Mouse (Mus musculus) embryonic stem cell, embryonic (primary cell): ENCODE results near the gene Fsip1.

ENCODE experiments used
- CTCF ChIA-PET, 4 experiments: fragments of 300-600 bp in 2 of 4; fragments of 350-600 bp in 2 of 4; sonication (Branson Sonifier 250); formaldehyde crosslinking; loops; one replicate each; lab custom pipeline; 2022; ENCODE audit warnings: inconsistent platforms in 2 of 4; lab: Charles Lee
- POLR2A ChIA-PET, 4 experiments: fragments of 300-600 bp in 2 of 4; fragments of 350-600 bp in 2 of 4; sonication (Branson Sonifier 250); formaldehyde crosslinking; loops; one replicate each; lab custom pipeline; 2022; ENCODE audit warnings: antibody characterized with exemption in 4 of 4, inconsistent platforms in 1 of 4; lab: Charles Lee

The Fsip1 gene

GRCm38 (mm10) chr2:118204646-118205045 lies 52.1 kb downstream of the Fsip1 start:
- CTCF ChIA-PET: interaction anchor here in 1 of 4 experiments (1.3 kb wide), 1 partner anchor 42 kb away, joined by 3 read pairs; no protein-coding TSS in a partner anchor

DNA sequence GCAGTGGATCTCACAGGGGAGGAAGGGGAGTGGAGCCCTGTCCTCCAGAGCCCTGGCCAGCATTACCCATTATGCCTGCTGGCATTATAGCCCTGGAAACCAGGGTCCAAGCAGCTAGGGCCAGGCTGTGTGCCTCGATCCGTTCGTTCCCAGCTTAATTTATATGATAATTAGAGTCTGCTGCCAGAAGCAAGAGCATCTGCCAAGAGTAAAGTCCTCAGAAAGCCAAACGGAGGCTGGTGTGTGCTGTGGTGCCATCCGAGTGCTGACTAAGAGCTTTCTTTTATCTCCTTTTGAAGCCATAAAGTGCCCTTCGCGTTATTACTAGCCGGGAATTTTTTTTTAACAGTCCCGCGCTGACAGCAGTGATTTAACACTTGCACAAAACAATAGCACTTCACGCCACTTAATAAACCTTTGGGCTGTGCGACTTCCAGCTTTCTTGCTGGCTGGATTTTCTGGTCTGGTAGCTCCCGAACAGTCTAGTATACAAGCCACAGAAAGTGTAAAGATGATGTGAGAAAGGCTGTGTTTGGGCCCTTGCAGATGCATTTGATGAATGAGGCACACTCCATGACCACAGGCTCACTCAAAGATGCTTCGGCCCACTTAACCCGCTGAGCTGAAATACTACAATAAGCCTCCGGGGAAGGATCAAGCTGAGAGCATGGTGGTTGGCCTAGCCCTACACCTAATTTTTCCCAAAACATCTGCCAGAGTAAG lies 52.9 kb downstream of the Fsip1 start:
- ChIA-PET POLR2A (interaction anchor here in 2 of 4 experiments (0.6 kb wide), 2 partner anchors 575 to 618 kb away, joined by 3 to 4 read pairs; no protein-coding TSS in a partner anchor), CTCF (interaction anchor here in 3 of 4 experiments (0.5 to 1.3 kb wide), 4 partner anchors 37 to 830 kb away, joined by 3 read pairs; no protein-coding TSS in a partner anchor)

More at GRCm38 (mm10) chr2:118204646-118205045, 52.1 kb downstream of the Fsip1 start:
- POLR2A ChIA-PET: no interaction called here

GRCm38 (mm10) chr2:118202934-118203333 lies 53.8 kb downstream of the Fsip1 start:
- POLR2A ChIA-PET: no interaction called here

GRCm38 (mm10) chr2:118201983-118202382 lies 54.8 kb downstream of the Fsip1 start:
- CTCF ChIA-PET: interaction anchor here in 1 of 4 experiments (0.6 kb wide), 1 partner anchor 1026 kb away, joined by 3 read pairs; no protein-coding TSS in a partner anchor

More at GRCm38 (mm10) chr2:118202934-118203333, 53.8 kb downstream of the Fsip1 start:
- CTCF ChIA-PET: interaction anchor here in 1 of 4 experiments (0.5 to 0.6 kb wide), 2 partner anchors 264 to 752 kb away, joined by 3 to 10 read pairs; no protein-coding TSS in a partner anchor

GRCm38 (mm10) chr2:118199867-118200266 lies 56.9 kb downstream of the Fsip1 start:
- CTCF ChIA-PET: interaction anchor here (0.5 to 2.0 kb wide), 50 partner anchors 9 to 845 kb away, joined by 3 to 19 read pairs (median 3); partner anchors contain the start of genes Eif2ak4 (in 1 of the 4) and Thbs1 (in 1 of the 4)
- POLR2A ChIA-PET: interaction anchor here in 2 of 4 experiments (0.6 to 1.5 kb wide), 5 partner anchors 10 to 87 kb away, joined by 3 to 7 read pairs (median 3); no protein-coding TSS in a partner anchor

More at GRCm38 (mm10) chr2:118201983-118202382, 54.8 kb downstream of the Fsip1 start:
- POLR2A ChIA-PET: no interaction called here

- CTCF ChIA-PET: interaction anchor here (0.5 to 1.0 kb wide), 6 partner anchors 12 to 965 kb away, joined by 3 to 6 read pairs (median 3); no protein-coding TSS in a partner anchor
- POLR2A ChIA-PET: interaction anchor here in 2 of 4 experiments (0.6 to 1.6 kb wide), 3 partner anchors 9 to 18 kb away, joined by 3 to 5 read pairs (median 4); no protein-coding TSS in a partner anchor
Observed at GRCm38 (mm10) chr2:118196966-118197365, 59.8 kb downstream of the Fsip1 start.

DNA sequence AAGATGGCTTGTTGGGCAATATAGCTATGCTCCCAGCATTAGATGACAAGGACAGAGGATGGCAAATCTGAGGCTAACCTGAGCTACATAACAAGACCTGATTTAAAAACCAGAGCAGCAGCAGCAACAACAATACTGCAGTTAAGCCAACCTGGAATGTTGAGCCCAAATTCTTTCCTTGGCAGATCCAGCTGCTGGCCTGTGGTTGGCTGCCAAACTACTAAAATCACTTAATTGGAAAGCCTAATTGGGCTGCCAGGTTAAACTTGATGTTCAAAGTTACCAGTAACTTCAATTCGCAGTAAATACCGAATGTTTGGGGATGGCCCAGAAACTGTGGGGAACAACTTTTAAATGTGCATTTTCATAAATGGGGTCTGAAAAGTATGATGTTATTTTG lies 74.6 kb downstream of the Fsip1 start:
- POLR2A ChIA-PET: no interaction called here
- CTCF ChIA-PET: no interaction called here

- POLR2A ChIA-PET: interaction anchor here in 2 of 4 experiments (0.6 to 1.5 kb wide), 3 partner anchors 17 to 194 kb away, joined by 3 to 5 read pairs (median 5); no protein-coding TSS in a partner anchor
- CTCF ChIA-PET: interaction anchor here in 3 of 4 experiments (0.7 to 1.6 kb wide), 3 partner anchors 16 to 21 kb away, joined by 3 to 5 read pairs (median 3); no protein-coding TSS in a partner anchor
Observed at GRCm38 (mm10) chr2:118179873-118180585, 76.7 kb downstream of the Fsip1 start.

DNA sequence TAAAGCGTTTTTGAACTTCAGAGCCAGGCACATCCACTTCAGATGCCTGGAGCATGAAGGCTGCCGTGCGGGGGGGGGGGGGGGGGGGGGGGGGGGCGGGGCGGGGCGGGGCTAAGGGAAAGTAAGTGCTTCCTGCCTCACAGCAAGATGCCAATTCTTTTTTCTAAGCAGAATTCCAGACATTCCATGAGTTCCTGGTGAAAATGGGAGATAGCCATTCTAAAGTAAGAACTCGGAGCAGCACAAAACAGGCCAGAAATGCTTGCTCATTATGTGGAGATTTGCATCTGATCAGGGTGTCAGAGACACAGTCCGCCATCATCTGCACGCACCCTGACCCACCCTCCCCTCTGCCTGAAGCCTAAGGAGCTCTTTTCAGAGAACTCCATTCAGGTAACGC lies 77.3 kb downstream of the Fsip1 start:
- POLR2A ChIA-PET: interaction anchor here in 2 of 4 experiments (0.6 to 1.5 kb wide), 3 partner anchors 18 to 194 kb away, joined by 3 to 5 read pairs (median 5); no protein-coding TSS in a partner anchor

DNA sequence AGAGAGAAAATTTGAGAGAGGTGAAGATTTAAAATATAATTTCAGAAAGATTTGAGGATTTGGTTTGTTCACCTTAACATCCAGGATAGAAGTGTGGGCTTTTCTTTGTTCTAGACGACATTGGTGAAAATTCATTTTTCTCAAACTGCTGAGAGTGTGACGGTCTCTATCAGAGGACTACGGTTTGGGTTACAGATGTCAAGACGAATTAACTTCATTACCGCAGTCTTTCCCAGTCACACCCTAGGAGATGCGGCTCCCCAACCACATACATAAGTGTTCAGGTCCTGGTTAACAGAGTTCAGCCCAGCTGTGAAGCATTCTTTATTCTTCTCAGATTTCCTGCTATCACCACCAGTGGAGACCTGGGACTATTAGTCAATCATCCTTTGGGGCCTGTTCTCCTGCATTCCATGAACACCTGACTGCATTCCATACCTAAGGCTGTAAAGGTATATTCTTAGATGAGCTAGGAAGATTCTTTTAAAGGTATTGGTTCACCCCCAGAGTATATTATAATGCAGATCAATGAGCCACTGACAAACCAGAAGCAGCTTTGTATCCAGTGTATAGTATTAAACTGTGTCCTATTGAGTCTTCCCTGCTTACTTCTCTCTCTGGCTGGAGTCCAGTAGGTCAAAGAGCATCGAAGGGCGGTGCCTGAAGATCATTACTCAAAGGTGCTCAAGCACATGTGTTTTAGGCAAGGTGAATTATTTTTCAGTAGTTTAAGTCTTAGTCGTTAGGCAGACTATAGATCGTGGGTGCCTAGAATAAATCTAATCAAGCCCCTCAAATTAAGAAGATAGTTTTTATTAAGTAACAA lies 82.0 kb downstream of the Fsip1 start:
- ChIA-PET CTCF (no interaction called here), POLR2A (no interaction called here)

More for the DNA sequence above, 77.3 kb downstream of the Fsip1 start:
- CTCF ChIA-PET: interaction anchor here in 2 of 4 experiments (0.7 kb wide), 2 partner anchors 16 to 21 kb away, joined by 3 read pairs; no protein-coding TSS in a partner anchor

DNA sequence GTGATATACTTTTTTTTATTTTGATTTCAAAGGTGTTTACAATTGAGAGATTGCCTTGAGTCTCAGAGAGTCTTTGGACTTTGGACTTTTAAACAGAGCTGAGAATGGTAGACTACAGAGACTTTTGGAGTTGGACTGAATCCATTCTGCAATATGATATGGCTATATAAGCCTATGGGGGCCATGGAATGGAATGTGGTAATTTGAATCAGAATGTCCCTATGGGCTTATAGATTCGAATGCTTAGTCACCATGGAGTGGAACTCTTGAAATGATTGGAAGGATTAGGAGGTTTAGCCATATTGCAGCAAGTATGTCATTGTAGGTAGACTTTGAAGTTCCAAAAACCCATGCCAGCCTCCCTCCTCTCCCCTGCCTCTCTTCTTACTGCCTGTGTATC lies 88.5 kb downstream of the Fsip1 start:
- POLR2A ChIA-PET: interaction anchor here in 1 of 4 experiments (0.8 kb wide), 1 partner anchor 12 kb away, joined by 3 read pairs; no protein-coding TSS in a partner anchor
- CTCF ChIA-PET: no interaction called here

GRCm38 (mm10) chr2:118167731-118168130 lies 89.0 kb downstream of the Fsip1 start:
- ChIA-PET CTCF (no interaction called here), POLR2A (interaction anchor here in 1 of 4 experiments (0.8 kb wide), 1 partner anchor 11 kb away, joined by 3 read pairs; no protein-coding TSS in a partner anchor)

DNA sequence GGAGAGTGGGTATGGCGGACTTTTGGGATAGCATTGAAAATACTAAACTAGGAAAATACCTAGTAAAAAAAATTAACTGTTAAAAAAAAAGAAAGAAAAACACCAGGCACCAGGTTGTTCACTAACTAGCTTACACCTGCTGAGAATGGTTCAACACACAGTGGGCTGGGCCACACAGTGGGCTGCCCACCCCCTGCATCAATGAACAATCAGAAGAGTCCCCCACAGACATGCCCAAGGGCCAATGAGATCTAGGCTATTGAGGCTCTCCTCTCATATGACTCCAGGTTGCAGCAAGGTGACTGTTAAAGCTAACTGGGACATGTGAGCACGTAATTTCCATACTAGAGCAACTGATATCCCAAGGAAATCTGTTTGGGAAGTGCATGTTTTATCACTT lies 91.1 kb downstream of the Fsip1 start:
- ChIA-PET POLR2A (no interaction called here), CTCF (interaction anchor here in 2 of 4 experiments (0.6 kb wide), 2 partner anchors 911 to 935 kb away, joined by 3 read pairs; no protein-coding TSS in a partner anchor)

- ChIA-PET CTCF (no interaction called here), POLR2A (no interaction called here)
Observed at GRCm38 (mm10) chr2:118164137-118164536, 92.6 kb downstream of the Fsip1 start.

DNA sequence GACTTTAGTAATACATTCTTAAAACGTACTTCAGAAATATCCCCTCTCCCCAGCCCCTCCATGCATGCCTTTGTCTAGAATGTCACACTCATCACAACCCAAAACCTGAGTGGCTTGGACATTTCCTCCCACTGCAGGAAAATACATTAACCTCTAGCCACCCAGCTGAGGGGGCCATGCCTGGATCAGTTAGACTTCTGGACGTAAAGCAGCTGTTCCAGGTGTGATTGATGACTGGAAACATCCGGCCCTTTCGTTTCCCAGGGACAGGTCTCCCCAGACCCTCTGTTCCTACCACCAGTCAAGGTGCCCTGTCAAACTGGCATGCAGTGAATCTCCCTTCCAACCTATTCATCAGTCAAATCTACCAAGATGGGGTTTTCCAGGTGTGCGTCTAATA lies 94.3 kb downstream of the Fsip1 start:
- CTCF ChIA-PET: interaction anchor here in 1 of 4 experiments (0.7 kb wide), 1 partner anchor 154 kb away, joined by 3 read pairs; no protein-coding TSS in a partner anchor
- POLR2A ChIA-PET: no interaction called here

DNA sequence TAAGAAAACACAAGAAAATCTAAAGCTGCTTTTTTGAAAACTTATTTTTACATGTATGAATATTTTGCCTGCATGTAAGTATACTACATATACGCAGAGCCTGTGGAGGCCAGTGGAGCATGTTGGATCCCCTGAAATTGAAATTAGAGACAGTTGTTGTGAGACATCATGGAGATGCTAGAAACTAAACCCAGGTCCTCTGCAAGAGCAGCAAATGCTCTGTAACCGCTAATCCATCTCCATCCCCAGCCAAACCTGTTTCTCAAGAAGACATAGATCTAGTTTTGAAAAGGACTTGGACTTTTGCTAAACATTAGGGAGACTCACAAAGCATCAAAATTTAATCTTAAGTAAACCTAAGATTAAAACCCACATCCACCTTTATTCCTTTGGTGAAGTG lies 95.8 kb downstream of the Fsip1 start:
- ChIA-PET CTCF (no interaction called here), POLR2A (interaction anchor here in 2 of 4 experiments (0.6 to 0.7 kb wide), 2 partner anchors 14 to 582 kb away, joined by 3 to 4 read pairs; no protein-coding TSS in a partner anchor)

DNA sequence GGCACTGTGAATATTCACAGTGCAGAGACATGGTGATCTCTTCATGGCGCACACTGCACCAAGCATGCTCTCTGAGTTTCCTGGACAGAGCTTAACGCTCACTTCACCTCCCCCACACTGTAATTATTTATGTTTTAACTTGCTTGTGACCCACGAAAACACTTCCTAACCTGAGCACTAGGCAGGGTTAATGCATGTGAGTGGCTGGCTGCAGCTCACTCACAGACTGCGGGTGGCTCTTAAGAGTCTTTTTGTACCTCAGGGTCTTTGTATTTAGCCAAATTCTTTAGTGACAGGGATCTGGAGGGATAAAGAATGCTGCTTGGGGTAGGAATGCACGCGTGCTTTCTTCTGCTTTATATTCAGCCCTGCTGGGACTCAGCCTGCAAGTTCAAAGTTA lies 96.2 kb downstream of the Fsip1 start:
- POLR2A ChIA-PET: interaction anchor here in 1 of 4 experiments (0.6 kb wide), 1 partner anchor 13 kb away, joined by 3 read pairs; no protein-coding TSS in a partner anchor
- CTCF ChIA-PET: interaction anchor here in 1 of 4 experiments (0.5 kb wide), 1 partner anchor 71 kb away, joined by 6 read pairs; no protein-coding TSS in a partner anchor
